Mouse (Mus musculus) CH12F3 (cell line): Measurements from ENCODE around the gene Mtrf1.
"Not testable (repeated sequence)": the region's sequence is repeated elsewhere in the genome, so short reads cannot be mapped to it uniquely, and the experiment has no call there.

ENCODE experiments used
- in situ Hi-C: fragments of 300-500 bp; cut with MboI; formaldehyde crosslinking; loops from 2 replicates; pipeline ENCODE4 v1.14.3; 2020; ENCODE audit warnings: low sequenced_read_pairs

The Mtrf1 gene

DNA sequence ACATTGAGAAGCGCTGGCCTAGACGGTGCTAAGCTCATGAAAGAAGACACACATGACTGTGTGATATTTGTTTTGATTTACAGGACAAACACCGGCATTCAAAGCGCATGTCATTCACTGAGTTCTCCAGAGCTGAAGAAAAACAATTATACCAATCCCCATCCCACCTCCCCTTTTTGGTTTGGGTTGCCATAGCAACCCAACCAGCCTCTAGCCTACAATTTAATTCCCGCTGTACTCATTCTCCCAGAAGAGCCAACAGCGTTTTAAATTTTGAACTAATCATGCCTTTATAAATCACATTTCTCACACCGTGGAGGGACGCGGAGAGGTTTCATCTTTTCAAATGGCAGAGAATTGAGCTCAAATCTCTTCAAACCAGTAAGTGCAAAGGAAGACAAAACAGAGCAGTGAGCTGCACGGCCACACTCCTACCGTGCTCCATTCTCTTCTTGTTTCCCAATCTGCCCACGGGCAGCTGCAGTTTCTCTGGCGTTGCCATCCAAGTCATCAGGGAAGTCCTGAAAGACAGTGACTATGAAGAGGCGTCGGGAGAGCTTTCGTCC is 47.6 kb downstream of the Mtrf1 start:
- in situ Hi-C loops, result no loop called here

DNA sequence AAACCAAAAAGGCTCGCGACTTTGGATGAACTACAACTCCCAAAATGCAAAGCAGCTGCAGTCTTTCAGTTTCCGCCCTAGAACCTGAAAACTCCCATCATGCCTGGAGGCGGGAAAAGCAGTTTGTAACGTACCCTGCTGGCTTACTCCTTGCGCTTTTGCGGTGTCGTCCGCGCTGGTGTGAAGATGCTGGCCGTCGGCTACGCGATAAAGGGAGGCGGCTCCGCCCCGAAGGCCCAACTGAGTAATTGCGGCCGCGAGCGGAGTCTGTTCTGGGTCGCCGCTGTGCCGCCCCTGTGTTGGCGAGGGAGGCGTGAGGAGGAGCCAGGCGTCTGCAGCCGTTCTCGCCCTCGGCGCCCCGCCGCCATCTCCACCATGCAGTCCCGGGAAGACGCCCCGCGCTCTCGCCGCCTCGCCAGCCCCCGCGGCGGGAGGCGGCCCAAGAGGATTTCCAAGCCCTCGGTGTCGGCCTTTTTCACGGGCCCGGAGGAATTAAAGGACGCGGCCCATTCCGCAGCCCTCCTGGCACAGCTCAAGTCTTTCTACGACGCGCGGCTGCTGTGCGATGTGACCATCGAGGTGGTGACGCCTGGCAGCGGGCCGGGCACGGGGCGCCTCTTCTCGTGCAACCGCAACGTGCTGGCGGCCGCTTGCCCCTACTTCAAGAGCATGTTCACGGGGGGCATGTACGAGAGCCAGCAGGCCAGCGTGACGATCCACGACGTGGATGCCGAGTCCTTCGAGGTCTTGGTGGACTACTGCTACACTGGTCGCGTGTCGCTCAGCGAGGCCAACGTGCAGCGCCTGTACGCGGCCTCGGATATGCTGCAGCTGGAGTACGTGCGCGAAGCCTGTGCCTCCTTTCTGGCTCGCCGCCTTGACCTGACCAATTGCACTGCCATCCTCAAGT is 54.4 kb downstream of the Mtrf1 start, which contains the start of gene Kbtbd6:
Gene Kbtbd6, plus strand, starts transcription at position 155 of the 910 bp plus-strand sequence.
- in situ Hi-C loops, result not testable (repeated sequence)

DNA sequence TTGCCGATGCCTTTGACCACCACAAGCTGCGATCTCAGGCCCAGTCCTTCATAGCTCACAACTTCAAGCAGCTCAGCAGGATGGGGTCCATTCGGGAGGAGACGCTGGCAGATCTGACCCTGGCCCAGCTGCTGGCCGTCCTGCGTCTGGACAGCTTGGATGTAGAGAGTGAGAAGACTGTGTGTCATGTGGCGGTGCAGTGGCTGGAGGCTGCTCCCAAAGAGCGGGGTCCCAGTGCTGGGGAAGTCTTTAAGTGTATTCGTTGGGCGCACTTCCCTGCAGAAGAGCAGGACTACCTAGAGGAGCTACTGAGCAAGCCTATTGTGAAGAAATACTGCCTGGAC is 55.0 kb downstream of the Mtrf1 start:
- in situ Hi-C loops, result not testable (repeated sequence)

DNA sequence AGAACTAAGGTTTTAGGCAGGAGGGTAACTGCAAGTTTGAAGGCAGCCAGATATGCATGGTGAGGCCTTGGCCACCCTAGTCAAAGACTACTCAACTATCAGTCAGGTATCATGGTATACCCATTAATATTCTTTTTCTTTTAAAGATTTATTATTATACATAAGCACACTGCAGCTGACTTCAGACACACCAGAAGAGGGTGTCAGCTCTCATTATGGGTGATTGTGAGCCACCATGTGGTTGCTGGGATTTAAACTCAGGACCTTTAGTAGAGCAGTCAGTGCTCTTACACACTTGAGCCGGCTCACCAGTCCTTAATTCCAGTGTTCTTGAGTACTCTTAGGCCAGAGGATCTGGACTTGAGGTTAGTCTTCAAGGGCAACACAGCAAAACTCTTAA is 62.8 kb downstream of the Mtrf1 start:
- in situ Hi-C loops, result no loop called here

DNA sequence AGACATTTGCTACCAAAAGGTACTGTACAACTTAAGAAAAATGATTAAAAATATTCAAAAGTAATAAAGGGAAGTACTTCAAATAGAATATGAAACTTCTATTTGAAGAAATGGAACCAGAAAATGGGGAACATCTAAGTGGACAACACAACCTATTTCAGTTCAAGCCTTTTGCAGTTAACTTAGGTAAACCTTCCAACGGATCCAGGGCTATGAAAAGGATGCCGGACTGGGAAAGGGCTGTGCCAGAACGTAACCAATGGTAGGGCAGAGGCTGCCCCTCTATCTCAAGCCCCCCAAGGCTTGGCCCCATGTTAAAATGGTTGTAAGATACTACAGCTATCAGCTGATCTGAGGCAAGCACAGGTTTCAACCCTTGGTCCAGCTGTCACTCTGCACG is 63.4 kb downstream of the Mtrf1 start:
- in situ Hi-C loops, result no loop called here

DNA sequence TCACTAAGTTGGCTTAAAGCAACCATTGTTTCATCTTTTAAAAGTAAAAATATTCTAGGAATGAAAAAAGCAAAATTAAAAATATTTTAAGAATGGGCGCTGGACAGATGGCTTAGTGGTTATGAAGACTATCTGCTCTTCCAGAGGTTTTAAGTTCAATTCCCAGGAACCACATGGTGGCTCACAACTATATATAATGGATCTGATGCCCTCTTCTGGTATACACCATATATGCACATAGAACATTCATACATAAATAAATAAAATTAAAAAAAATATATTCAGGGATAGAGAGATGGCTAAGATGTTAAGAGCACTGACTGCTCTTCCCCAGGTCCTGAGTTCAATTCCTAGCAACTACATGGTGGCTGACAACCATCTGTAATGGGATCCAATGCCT is 68.1 kb downstream of the Mtrf1 start:
- in situ Hi-C loops, result loop anchor here (5.0 kb wide), 1 partner anchor 68 kb away; the partner anchor contains the start of gene Mtrf1

DNA sequence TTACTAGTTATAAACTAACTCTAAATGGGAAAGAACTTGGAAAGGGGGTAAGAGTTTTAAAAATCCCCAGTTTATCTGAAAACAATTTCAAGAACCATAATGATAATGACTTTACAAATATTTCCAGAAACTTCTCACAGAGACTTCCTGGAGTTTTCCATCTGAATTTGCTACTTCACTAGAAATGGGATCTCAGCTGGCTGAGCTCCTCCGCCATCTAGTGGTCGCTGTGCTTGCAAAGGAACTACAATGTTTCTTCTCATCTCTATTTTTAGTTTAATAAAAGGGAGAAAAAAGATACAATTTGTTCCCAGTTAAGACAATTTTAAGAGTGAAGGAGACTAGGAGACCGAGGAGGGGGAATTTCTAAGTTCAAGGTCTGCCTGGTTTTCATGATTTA is 70.0 kb downstream of the Mtrf1 start:
- in situ Hi-C loops, result loop anchor here (5.0 kb wide), 1 partner anchor 70 kb away; the partner anchor contains the start of gene Mtrf1
